Mouse (Mus musculus) olfactory bulb, adult 2 months (tissue): Measurements from ENCODE around the gene Kifc3.

Experiments used
- CTCF ChIP-seq: fragments of 200-500 bp; IDR thresholded peaks from 2 replicates; pipeline ENCODE4 v1.5.1; 2012; ENCODE audit warnings: low read depth, mild to moderate bottlenecking, low read length, moderate library complexity; ENCODE audit not compliant: insufficient read depth
- POLR2A ChIP-seq: fragments of 200-500 bp; IDR thresholded peaks from 2 replicates; pipeline ENCODE4 v1.6.1; 2012; ENCODE audit warnings: mild to moderate bottlenecking, low read depth, low read length, moderate library complexity; ENCODE audit not compliant: insufficient read depth

GRCm38 (mm10) chr8:95220571-95220998, 18.0 kb upstream of the Kifc3 start:
- TF ChIP-seq CTCF: no peak
- TF ChIP-seq POLR2A: no peak
